Mouse (Mus musculus): ENCODE results near the gene Mlf1.
A peak's percentile ranks its signal among the peaks of the same experiment; 100 is the strongest.

Gene Mlf1

DNA sequence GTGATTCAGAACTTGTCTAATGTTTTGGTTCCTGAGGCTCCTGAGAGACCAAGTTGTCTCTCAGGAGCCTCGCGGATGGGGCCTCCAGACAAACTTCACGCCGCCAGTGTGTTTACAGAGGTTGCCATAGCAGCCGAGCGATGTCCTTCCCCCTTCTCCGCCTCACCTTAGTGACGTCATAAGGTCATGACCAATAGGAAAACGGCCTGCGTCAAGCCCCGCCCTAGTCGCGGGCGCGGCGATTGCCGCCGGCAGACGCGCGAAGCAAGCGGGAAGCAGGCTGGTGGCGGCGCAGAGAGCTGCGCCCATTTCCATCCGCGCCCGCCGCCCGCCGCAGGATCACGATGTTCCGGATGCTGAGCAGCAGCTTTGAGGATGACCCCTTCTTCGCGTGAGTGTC lies at the start of gene Mlf1:
Mlf1 (plus strand) TSS at position 226 of the 400 bp plus-strand sequence.
- peak; percentile 96 for DNase-seq (ENCODE audit: low read depth, low spot score)

GRCm38 (mm10) chr3:67339558-67339957 lies 34.3 kb upstream of the Mlf1 start:
- DNase-seq (ENCODE audit: low read depth, low spot score): peak; percentile 81

- DNase-seq (ENCODE audit: low read depth, low spot score): no peak
Observed at GRCm38 (mm10) chr3:67340921-67341320, 33.0 kb upstream of the Mlf1 start.

GRCm38 (mm10) chr3:67343004-67343662 lies 30.8 kb upstream of the Mlf1 start:
- peak; percentile 57 for DNase-seq (ENCODE audit: low read depth, low spot score)

DNA sequence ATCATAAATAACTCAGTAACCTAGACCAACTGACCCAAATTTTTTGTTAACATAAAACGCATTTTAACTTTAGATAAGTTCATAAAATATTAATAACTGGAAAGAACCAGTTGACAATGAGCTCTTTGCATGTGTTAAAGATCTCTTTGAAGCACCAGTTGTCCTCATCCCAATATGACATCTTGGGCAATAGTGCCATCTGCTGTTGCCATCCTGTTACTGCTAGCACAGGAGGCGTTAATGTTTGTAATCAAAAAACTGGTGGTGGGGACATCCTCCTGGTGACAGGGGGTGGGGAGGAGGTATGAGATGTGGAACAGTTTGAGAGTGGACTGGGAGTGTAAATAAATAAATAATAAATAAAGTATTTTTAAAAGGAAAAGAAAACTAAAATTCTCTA lies 29.3 kb upstream of the Mlf1 start:
- DNase-seq (ENCODE audit: low read depth, low spot score): peak; percentile 68

GRCm38 (mm10) chr3:67346674-67347073 lies 27.2 kb upstream of the Mlf1 start:
- DNase-seq (ENCODE audit: low read depth, low spot score): no peak

GRCm38 (mm10) chr3:67351406-67352127 lies 22.3 kb upstream of the Mlf1 start:
- no peak for DNase-seq (ENCODE audit: low read depth, low spot score)

DNA sequence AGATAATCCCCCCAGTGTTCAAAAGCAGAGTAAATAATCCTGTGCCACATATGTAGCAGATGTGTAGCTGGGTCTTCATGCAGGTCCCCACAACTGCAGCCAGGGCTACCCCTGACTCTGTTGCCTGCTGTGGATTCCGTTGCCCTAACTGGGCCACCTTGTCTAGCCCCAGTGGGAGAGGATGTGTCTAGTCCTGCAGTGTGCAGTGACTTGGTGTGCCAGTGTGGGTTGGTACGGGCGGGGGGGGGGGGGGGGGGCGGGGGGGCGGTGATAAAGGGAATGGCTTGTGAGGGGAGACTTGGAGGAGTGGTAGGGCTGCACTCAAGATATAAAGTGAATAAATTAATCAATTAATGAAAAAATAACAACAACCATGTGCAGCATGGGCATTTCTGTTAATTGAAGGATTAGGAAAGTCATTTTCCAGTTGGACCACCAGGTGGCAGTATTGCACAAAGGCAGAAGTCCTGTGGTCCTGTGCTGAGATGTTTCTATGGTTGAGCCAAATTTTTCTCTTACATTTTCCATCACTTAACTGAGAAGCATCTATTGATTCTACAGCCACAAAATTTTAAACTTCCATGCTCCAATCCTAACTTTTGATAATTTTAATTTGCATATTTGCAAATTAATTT lies 21.7 kb upstream of the Mlf1 start:
- peak; percentile 48 for DNase-seq (ENCODE audit: low read depth, low spot score)

DNA sequence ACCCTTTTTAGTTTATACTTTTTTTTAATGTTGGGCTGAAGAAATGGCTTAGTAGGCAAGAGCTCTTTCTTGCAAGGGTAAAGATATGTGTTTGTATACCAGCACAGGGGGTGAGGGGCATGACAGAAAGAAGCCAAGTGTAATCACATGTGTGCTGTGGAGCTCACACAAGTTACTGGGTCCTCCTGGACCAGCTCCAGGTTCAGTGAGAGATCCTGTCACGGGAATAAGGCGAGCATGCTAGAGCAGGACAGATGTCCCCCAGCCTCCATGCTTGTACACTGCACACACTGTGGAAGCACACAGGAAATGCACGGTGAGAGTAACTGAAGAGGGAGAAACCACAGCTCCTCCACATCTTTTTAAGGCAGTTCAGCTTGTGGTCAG lies 21.1 kb upstream of the Mlf1 start:
- DNase-seq (ENCODE audit: low read depth, low spot score): no peak

- no peak for DNase-seq (ENCODE audit: low read depth, low spot score)
Observed at GRCm38 (mm10) chr3:67358376-67358775, 15.5 kb upstream of the Mlf1 start.

- no peak for DNase-seq (ENCODE audit: low read depth, low spot score)
Observed at GRCm38 (mm10) chr3:67366087-67366892, 7.6 kb upstream of the Mlf1 start.

- no peak for DNase-seq (ENCODE audit: low read depth, low spot score)
Observed at GRCm38 (mm10) chr3:67367481-67367880, 6.4 kb upstream of the Mlf1 start.

GRCm38 (mm10) chr3:67369407-67370079 lies 4.4 kb upstream of the Mlf1 start:
- no peak for DNase-seq (ENCODE audit: low read depth, low spot score)

- no peak for DNase-seq (ENCODE audit: low read depth, low spot score)
Observed at GRCm38 (mm10) chr3:67372194-67372593, 1.7 kb upstream of the Mlf1 start.

GRCm38 (mm10) chr3:67372781-67373180 lies 1.1 kb upstream of the Mlf1 start:
- no peak for DNase-seq (ENCODE audit: low read depth, low spot score)

DNA sequence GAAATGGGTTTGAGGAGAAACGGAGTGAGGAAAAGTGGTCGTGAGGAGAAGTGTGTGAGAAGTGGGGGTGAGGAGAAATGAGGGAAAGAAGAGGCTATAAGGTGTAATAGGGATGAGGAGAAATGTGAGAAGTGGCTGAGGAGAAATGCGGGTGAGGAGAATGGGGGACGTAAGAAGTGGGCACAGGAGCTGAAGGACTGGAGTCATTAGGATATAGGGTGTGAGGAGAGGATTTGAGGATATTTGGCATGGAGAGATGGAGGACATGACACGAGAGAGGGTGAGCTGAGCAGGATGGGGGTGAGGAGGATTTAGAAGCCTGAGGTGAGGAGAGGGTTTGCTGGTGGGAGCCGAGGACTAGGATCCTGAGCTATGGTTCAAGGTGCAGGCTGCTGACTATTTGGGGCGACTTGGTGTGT lies 472 bp downstream of the Mlf1 start:
- no peak for DNase-seq (ENCODE audit: low read depth, low spot score)

GRCm38 (mm10) chr3:67375063-67375462 lies 1.2 kb downstream of the Mlf1 start, which contains the start of gene Gm17402:
Gm17402 (minus strand) TSS chr3:67375163.
- no peak for DNase-seq (ENCODE audit: low read depth, low spot score)

DNA sequence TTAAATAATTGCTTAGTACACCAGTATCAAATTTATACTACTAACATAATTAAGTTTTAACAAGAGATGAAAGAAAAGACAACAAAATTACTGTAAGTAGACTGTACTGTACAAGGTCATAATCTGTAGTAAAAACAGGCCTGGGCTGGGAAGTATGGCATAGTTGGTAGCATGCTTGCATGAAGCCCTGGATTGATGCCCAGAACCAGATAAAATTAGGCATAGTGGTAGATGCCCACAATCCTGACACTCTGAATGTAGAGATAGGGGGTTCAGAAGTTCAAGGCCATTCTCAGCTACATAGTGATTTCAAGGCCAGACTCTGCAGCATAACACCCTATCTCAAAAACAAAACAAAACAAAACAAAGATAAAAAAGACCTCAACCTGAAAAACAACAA lies 4.3 kb downstream of the Mlf1 start:
- DNase-seq (ENCODE audit: low read depth, low spot score): no peak

DNA sequence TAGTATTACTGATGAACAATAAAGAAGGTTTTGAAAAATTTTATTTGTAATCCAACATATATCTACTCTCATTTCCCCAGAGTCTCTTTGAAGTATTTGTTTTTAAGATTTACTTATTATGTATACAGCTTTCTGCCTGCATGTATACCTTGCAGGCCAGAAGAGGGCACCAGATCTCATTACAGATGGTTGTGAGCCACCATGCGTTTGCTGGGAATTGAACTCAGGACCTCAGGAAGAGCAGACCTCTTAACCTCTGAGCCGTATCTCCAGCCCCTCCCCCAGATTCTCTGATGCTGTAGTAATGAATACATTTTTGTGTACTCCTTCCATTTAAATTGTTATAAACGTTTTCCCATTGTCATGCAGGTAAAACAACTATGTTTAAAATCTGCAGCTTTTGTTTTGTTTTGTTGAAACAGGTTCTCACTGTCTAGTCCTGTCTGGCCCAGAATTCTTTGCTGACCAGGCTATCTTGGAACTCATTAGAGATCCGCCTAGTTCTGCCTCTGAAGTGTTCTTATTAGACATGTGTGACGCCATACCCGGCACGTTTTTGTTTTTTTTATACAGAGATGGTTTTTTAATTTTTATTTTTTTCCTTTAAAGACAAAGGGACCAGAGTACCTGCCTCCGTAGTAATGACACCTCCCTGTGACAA lies 55.6 kb downstream of the Mlf1 start:
- DNase-seq (ENCODE audit: low read depth, low spot score): no peak

DNA sequence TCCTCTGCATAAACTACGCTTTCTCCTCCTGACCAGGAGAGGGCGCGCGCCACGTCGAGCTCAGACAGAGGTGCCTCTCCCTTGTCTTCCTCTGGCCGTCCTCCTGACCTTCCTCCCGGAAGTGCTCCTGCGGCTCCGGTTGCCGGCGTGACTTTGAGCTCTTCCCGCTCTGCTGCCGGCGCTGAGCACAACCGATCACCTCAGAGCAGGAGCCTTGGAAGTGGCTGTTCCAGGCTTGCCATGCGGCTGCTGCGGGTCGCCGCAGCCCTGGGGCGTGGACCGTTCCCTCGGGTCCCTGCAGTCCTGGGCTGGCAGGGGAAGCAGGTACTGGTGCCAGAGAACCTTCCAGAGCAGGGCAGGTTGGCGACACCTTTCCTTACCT lies 56.1 kb downstream of the Mlf1 start, which contains the start of gene Gfm1:
Gfm1 (plus strand) TSS at position 98 of the 382 bp plus-strand sequence.
- peak; percentile 91 for DNase-seq (ENCODE audit: low read depth, low spot score)

DNA sequence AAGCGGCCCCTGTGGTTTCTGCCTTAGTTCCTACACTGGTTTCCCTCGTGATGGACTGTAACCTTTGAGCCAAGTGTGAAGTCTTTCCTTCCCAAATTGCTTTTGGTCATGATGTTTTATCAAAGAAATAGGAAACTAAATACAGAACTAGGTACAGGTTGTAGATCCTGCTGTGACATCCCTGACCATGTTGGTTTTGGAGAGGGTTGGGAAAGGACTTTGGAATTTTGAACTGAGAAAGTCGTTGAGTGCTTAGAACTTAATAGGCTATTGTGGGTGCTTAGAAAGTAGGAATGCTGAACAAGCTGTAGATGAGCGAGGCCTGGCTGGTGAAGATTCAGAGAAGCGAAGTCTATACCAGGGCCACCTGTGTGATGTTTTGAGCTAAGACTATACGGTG lies 60.1 kb downstream of the Mlf1 start:
- DNase-seq (ENCODE audit: low read depth, low spot score): no peak
